Mouse (Mus musculus) lung, postnatal 0 days (tissue): ENCODE data around the gene BC055324.

Experiments
- CTCF ChIP-seq: IDR thresholded peaks from 2 replicates; pipeline ENCODE4 v1.5.1; 2016; ENCODE audit warnings: antibody characterized with exemption, mild to moderate bottlenecking
- EP300 ChIP-seq: IDR thresholded peaks from 2 replicates; pipeline ENCODE4 v1.6.1; 2016; ENCODE audit warnings: antibody characterized with exemption, mild to moderate bottlenecking, control low read depth

GRCm38 (mm10) chr1:163964008-163964689 lies 30.4 kb downstream of the BC055324 start:
- TF ChIP-seq EP300: no peak
- no peak for TF ChIP-seq CTCF
